Mouse (Mus musculus): ENCODE measurements around the gene Rasef. TPM values are rescaled to one million over a fixed set of nuclear protein-coding genes. Genes with fewer than 3 reads are reported as not detected.

Gene Rasef
- 0.49 and 0.63 TPM in 2 replicates for polyA plus RNA-seq (2014; fragmentation: Nextera tagmentation; extraction: Ambion mirVana)

DNA sequence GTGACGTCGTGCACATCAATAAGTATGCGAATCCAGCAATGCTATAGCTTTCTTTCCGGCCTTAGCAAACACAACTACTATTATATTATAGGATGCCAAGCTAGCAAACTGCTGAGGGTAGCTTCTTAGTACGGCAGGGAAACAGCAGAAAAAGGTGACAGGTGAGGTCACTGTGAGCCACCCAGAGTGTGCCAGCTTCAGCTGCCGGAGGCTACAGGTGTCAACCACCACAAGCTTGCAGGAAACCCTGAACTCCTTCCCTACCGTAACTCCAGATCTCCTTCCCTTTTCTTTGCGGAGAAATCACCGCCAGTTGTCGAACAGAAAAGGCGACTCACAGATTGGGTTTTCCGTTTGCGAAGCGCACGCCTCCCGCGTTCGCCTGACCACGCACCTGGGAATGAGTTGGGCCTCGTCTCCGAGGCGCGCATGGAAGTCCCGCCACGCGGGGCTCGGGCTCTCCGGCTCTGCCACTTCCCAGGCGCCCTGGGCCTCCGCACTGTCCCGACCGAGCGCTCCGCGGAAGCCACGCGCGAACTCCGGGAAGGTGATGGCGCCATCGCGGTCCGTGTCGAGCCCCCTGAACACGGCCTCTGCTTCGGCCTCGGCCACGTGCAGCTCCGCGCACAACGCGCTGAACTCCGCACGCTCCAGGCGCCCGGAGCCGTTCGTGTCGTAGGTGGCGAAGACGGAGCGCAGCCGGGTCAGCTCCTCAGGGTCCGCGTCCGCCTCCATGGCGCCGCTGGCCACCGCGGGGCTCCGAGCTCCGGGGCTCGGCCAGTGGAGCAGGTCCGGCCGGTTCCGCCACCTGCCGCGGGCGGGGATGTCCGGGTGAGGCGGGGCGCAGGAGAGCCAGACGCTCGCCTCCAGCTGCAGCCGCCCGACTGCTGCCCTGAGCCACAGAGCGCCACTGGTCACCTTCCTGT, at the start of gene Rasef:
Gene Rasef, minus strand, starts transcription at position 735 of the 926 bp plus-strand sequence.
- H3K4me2 ChIP-seq (ENCODE audit: low read depth, low read length, severe bottlenecking), result peak within 1 kb of the TSS; percentile 95
- peaks cover 17% of the 10 kb centered on the region for H3K27me3 ChIP-seq (ENCODE audit: control insufficient read depth, insufficient read depth, low read length)
- H3K27ac ChIP-seq (ENCODE audit: low read depth, low read length), result no peak within 1 kb of the TSS
- H3K9me3 ChIP-seq (ENCODE audit: control insufficient read depth, low read length), result no peaks in the 10 kb centered on the region
- 5% methylated on average over 85 of the region's 87 CpGs for WGBS
- H3K4me1 ChIP-seq (replicated peaks; ENCODE audit: control insufficient read depth, insufficient read depth, low read length), result peaks cover 6% of the 10 kb centered on the region; the same call in 1 of the 2 replicates
- H3K36me3 ChIP-seq (ENCODE audit: control insufficient read depth, insufficient read depth, low read length), result no peaks in the 10 kb centered on the region
- DNase-seq (ENCODE audit: low spot score) (peak; percentile 72), ATAC-seq (replicated peaks; ENCODE audit: low FRiP score) (peak; percentile 88)
- peak within 1 kb of the TSS; percentile 46 for H3K4me3 ChIP-seq (ENCODE audit: low read depth, low read length)
- H3K9ac ChIP-seq (ENCODE audit: low read length), result peak within 1 kb of the TSS; percentile 56

- WGBS, result 92% methylated on average over 3 of the region's 3 CpGs
Measured at GRCm38 (mm10) chr4:73826587-73826986, 35.8 kb upstream of the Rasef start.

DNA sequence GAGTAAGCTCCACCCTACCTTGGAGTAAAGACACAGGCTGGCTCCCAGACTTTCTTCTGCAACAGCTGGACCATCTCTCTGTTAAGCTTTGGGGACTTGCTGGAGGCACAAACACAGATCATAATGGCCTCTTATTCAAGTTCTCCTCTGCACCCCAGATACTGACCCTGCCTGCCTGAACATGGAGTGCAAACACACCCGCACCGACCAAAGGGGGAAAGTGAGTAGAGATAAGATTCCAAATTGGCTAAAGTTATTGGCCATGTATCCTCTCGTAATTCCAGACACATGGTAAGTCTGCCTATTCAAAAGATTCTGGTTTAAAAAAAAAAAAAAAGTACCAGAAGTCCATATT, 369 bp upstream of the Rasef start:
- WGBS, result 53% methylated on average over 3 of the region's 3 CpGs
- ATAC-seq (replicated peaks; ENCODE audit: low FRiP score) (no peak; the same call in 1 of the 2 replicates), DNase-seq (ENCODE audit: low spot score) (no peak)
- Histone ChIP-seq H3K27me3 (ENCODE audit: control insufficient read depth, insufficient read depth, low read length) (peaks cover 17% of the 10 kb centered on the region), H3K27ac (ENCODE audit: low read depth, low read length) (no peak overlapping the region), H3K9me3 (ENCODE audit: control insufficient read depth, low read length) (no peaks in the 10 kb centered on the region), H3K4me2 (ENCODE audit: low read depth, low read length, severe bottlenecking) (peak overlapping the region; percentile 95), H3K4me3 (ENCODE audit: low read depth, low read length) (peak overlapping the region; percentile 46), H3K4me1 (replicated peaks; ENCODE audit: control insufficient read depth, insufficient read depth, low read length) (peaks cover 6% of the 10 kb centered on the region; the same call in 1 of the 2 replicates), H3K9ac (ENCODE audit: low read length) (peak overlapping the region; percentile 56; the same call in 1 of the 2 replicates), H3K36me3 (ENCODE audit: control insufficient read depth, insufficient read depth, low read length) (no peaks in the 10 kb centered on the region)

More at GRCm38 (mm10) chr4:73826587-73826986, 35.8 kb upstream of the Rasef start:
- no peak overlapping the region for H3K9ac ChIP-seq (ENCODE audit: low read length)
- ATAC-seq (replicated peaks; ENCODE audit: low FRiP score) (no peak), DNase-seq (ENCODE audit: low spot score) (no peak)
- H3K4me1 ChIP-seq (replicated peaks; ENCODE audit: control insufficient read depth, insufficient read depth, low read length), result no peaks in the 10 kb centered on the region
- H3K27me3 ChIP-seq (ENCODE audit: control insufficient read depth, insufficient read depth, low read length), result no peaks in the 10 kb centered on the region
- no peaks in the 10 kb centered on the region for H3K9me3 ChIP-seq (ENCODE audit: control insufficient read depth, low read length)
- H3K36me3 ChIP-seq (ENCODE audit: control insufficient read depth, insufficient read depth, low read length), result no peaks in the 10 kb centered on the region
- H3K27ac ChIP-seq (ENCODE audit: low read depth, low read length), result no peak overlapping the region
- H3K4me3 ChIP-seq (ENCODE audit: low read depth, low read length), result no peak overlapping the region
- no peak overlapping the region for H3K4me2 ChIP-seq (ENCODE audit: low read depth, low read length, severe bottlenecking)

DNA sequence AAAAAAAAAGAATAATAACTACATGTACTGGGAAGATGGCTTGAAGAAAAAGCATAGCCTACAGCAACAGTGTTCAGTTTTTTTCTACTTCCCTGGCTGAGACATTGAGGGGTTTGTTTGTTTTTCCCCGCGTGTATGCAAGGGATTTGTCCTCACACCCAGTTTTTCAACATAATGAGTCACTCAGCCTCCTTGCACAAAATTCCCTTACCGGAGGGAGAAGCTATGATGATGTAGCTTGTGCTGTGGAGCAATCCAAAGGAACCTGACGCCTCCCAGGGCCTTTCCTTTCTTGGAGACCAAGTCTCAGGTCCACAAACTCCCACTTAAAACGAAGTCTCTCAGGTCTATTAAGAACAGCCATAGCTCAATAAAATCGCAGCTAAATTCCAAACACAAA, 1.3 kb downstream of the Rasef start:
- Histone ChIP-seq H3K9me3 (ENCODE audit: control insufficient read depth, low read length) (no peaks in the 10 kb centered on the region), H3K36me3 (ENCODE audit: control insufficient read depth, insufficient read depth, low read length) (no peaks in the 10 kb centered on the region), H3K4me3 (ENCODE audit: low read depth, low read length) (no peak overlapping the region), H3K4me1 (replicated peaks; ENCODE audit: control insufficient read depth, insufficient read depth, low read length) (peaks cover 6% of the 10 kb centered on the region; the same call in 1 of the 2 replicates), H3K27ac (ENCODE audit: low read depth, low read length) (no peak overlapping the region), H3K27me3 (ENCODE audit: control insufficient read depth, insufficient read depth, low read length) (peaks cover 17% of the 10 kb centered on the region), H3K4me2 (ENCODE audit: low read depth, low read length, severe bottlenecking) (no peak overlapping the region), H3K9ac (ENCODE audit: low read length) (no peak overlapping the region)
- 57% methylated on average over 6 of the region's 6 CpGs for WGBS
- ATAC-seq (replicated peaks; ENCODE audit: low FRiP score) (no peak), DNase-seq (ENCODE audit: low spot score) (no peak)

- DNase-seq (ENCODE audit: low spot score) (no peak), ATAC-seq (replicated peaks; ENCODE audit: low FRiP score) (no peak)
- H3K4me1 ChIP-seq (replicated peaks; ENCODE audit: control insufficient read depth, insufficient read depth, low read length), result peaks cover 6% of the 10 kb centered on the region; the same call in 1 of the 2 replicates
- no peaks in the 10 kb centered on the region for H3K36me3 ChIP-seq (ENCODE audit: control insufficient read depth, insufficient read depth, low read length)
- H3K9me3 ChIP-seq (ENCODE audit: control insufficient read depth, low read length), result no peaks in the 10 kb centered on the region
- no peak overlapping the region for H3K4me2 ChIP-seq (ENCODE audit: low read depth, low read length, severe bottlenecking)
- 89% methylated on average over 7 of the region's 7 CpGs for WGBS
- no peak overlapping the region for H3K9ac ChIP-seq (ENCODE audit: low read length)
- H3K27ac ChIP-seq (ENCODE audit: low read depth, low read length), result no peak overlapping the region
- no peak overlapping the region for H3K4me3 ChIP-seq (ENCODE audit: low read depth, low read length)
- peaks cover 17% of the 10 kb centered on the region for H3K27me3 ChIP-seq (ENCODE audit: control insufficient read depth, insufficient read depth, low read length)
Measured at GRCm38 (mm10) chr4:73788076-73788730, 2.6 kb downstream of the Rasef start.

DNA sequence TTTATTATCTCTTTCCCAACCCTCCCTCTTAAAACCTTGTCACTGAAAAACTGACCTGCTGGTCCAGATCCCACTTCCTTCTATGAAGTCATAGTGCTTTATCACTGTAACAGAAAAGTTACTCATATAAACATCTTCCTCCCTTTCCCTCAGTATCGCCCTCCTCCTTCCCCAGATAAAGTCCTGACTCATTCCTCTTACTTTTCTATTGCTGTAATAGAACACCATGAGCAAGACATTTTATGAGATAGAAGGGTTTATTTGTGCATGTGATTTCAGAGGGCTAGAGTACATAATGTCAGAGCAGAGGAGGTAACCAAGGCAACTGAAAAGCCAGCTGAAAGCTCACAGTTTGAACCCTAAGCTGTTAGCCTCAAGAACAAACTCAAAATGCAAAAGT, 6.6 kb downstream of the Rasef start:
- no peaks in the 10 kb centered on the region for H3K36me3 ChIP-seq (ENCODE audit: control insufficient read depth, insufficient read depth, low read length)
- no peak for DNase-seq (ENCODE audit: low spot score)
- no peak for ATAC-seq (replicated peaks; ENCODE audit: low FRiP score)
- H3K4me2 ChIP-seq (ENCODE audit: low read depth, low read length, severe bottlenecking), result no peak overlapping the region
- H3K4me1 ChIP-seq (replicated peaks; ENCODE audit: control insufficient read depth, insufficient read depth, low read length), result no peaks in the 10 kb centered on the region
- WGBS, result 90% methylated on average over 1 of the region's 1 CpGs
- H3K4me3 ChIP-seq (ENCODE audit: low read depth, low read length), result no peak overlapping the region
- no peaks in the 10 kb centered on the region for H3K9me3 ChIP-seq (ENCODE audit: control insufficient read depth, low read length)
- H3K9ac ChIP-seq (ENCODE audit: low read length), result no peak overlapping the region
- H3K27me3 ChIP-seq (ENCODE audit: control insufficient read depth, insufficient read depth, low read length), result no peaks in the 10 kb centered on the region
- H3K27ac ChIP-seq (ENCODE audit: low read depth, low read length), result no peak overlapping the region

DNA sequence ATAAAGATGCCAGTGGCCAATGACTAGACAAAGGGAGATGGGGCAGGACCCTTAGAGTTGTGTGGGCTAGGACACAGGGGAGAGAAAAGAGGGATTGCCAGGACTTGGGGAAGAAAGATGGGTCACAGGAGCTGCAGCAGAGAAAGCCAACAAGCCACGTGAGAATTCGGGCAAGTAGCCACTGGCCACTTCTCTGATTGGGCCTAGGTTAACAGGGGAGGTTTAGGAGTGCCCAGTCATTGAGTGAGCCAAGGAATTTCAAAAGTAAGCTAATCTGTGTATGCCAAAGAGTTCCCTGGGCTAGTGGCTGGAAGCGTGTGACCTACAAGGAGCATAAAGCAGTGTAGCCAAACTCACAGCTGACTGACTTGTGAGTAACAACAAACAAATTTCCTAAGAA, 9.7 kb downstream of the Rasef start:
- no peak for DNase-seq (ENCODE audit: low spot score)
- H3K27ac ChIP-seq (ENCODE audit: low read depth, low read length), result no peak overlapping the region
- no peaks in the 10 kb centered on the region for H3K36me3 ChIP-seq (ENCODE audit: control insufficient read depth, insufficient read depth, low read length)
- no peaks in the 10 kb centered on the region for H3K9me3 ChIP-seq (ENCODE audit: control insufficient read depth, low read length)
- WGBS, result 89% methylated on average over 3 of the region's 3 CpGs
- no peak overlapping the region for H3K4me3 ChIP-seq (ENCODE audit: low read depth, low read length)
- no peaks in the 10 kb centered on the region for H3K27me3 ChIP-seq (ENCODE audit: control insufficient read depth, insufficient read depth, low read length)
- no peak overlapping the region for H3K4me2 ChIP-seq (ENCODE audit: low read depth, low read length, severe bottlenecking)
- no peaks in the 10 kb centered on the region for H3K4me1 ChIP-seq (replicated peaks; ENCODE audit: control insufficient read depth, insufficient read depth, low read length)
- H3K9ac ChIP-seq (ENCODE audit: low read length), result no peak overlapping the region
- ATAC-seq (replicated peaks; ENCODE audit: low FRiP score), result no peak

DNA sequence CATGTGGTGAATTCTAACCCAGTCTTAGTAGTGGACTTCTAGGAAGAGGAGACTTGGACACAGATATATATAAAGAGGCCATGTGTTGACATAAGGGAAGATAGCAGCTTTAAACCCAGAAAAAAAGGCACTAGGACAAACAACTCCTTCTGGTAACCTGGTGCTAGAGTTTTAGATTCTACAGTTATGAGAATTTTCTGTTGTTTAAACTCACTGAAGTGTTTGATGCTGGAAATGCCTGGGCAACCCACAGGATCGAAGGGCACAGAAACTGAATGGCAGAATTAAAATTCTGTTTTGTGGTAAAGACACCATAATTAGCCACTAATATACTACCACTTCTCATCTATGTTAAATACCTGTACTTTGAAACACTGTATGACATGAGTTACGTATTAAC, 15.5 kb downstream of the Rasef start:
- H3K4me2 ChIP-seq (ENCODE audit: low read depth, low read length, severe bottlenecking), result no peak overlapping the region
- H3K9me3 ChIP-seq (ENCODE audit: control insufficient read depth, low read length), result no peaks in the 10 kb centered on the region
- H3K4me1 ChIP-seq (replicated peaks; ENCODE audit: control insufficient read depth, insufficient read depth, low read length), result no peaks in the 10 kb centered on the region
- no peak overlapping the region for H3K27ac ChIP-seq (ENCODE audit: low read depth, low read length)
- H3K36me3 ChIP-seq (ENCODE audit: control insufficient read depth, insufficient read depth, low read length), result no peaks in the 10 kb centered on the region
- WGBS, result 88% methylated on average over 2 of the region's 2 CpGs
- no peak for ATAC-seq (replicated peaks; ENCODE audit: low FRiP score)
- H3K9ac ChIP-seq (ENCODE audit: low read length), result no peak overlapping the region
- no peak overlapping the region for H3K4me3 ChIP-seq (ENCODE audit: low read depth, low read length)
- H3K27me3 ChIP-seq (ENCODE audit: control insufficient read depth, insufficient read depth, low read length), result no peaks in the 10 kb centered on the region
- DNase-seq (ENCODE audit: low spot score), result no peak

Data from forebrain, embryonic 11.5 days (tissue).